Mouse (Mus musculus) bone marrow macrophage, adult 2 months (primary cell): ENCODE data around the gene Wipf2.
"Not testable (repeated sequence)": the region's sequence is repeated elsewhere in the genome, so short reads cannot be mapped to it uniquely, and the experiment has no call there.

Source experiments
- CTCF ChIP-seq: IDR thresholded peaks from 2 replicates; pipeline ENCODE4 v1.5.1; 2012; ENCODE audit warnings: low read depth, mild to moderate bottlenecking, low read length, moderate library complexity
- POLR2A ChIP-seq: IDR thresholded peaks from 2 replicates; pipeline ENCODE4 v1.6.1; 2012; ENCODE audit warnings: mild to moderate bottlenecking, low read depth, low read length, borderline replicate concordance

GRCm38 (mm10) chr11:98916376-98916775 lies 52.9 kb downstream of the Wipf2 start:
- not testable (repeated sequence) for TF ChIP-seq POLR2A, CTCF
